Mouse (Mus musculus) adrenal gland, postnatal 4 days (tissue): ENCODE results near the gene Rwdd1. TPM values are rescaled to one million over a fixed set of nuclear protein-coding genes. Genes with fewer than 3 reads are reported as not detected.

Experiments used
- total RNA-seq, 2 experiments: library from RNA; stranded (reverse); gene quantifications; 2 replicates each; pipeline ENCODE4 v1.2.3; 2021

Rwdd1 gene
- total RNA-seq, 2 experiments from 2014 or later, result 78.5 to 79.1 TPM

Other genes with a start within 250 kb of the Rwdd1 start
- not detected for gene Sult3a2, start 232.9 kb downstream of the Rwdd1 start, total RNA-seq
- not detected for gene Sult3a1, start 161.9 kb downstream of the Rwdd1 start, total RNA-seq
- gene Rsph4a, start 114.5 kb downstream of the Rwdd1 start, total RNA-seq, result under 1 TPM; 0.31 to 0.90 TPM
- gene Zup1, start 68.4 kb downstream of the Rwdd1 start, total RNA-seq, result 10 to 100 TPM; 29.1 to 29.5 TPM
- not detected for gene Trappc3l, start 18.0 kb upstream of the Rwdd1 start, total RNA-seq
- gene Calhm4, start 24.7 kb upstream of the Rwdd1 start, total RNA-seq, result not detected
- gene Calhm5, start 76.9 kb upstream of the Rwdd1 start, total RNA-seq, result under 1 TPM; 0.17 to 0.31 TPM
- 1 to 10 TPM; 1.0 to 1.3 TPM for gene Calhm6, start 108.4 kb upstream of the Rwdd1 start, total RNA-seq
- 10 to 100 TPM; 15.4 to 17.8 TPM for gene Dse, start 188.1 kb upstream of the Rwdd1 start, total RNA-seq